Mouse (Mus musculus): Measurements from ENCODE around the gene Ispd.

Gene Ispd

DNA sequence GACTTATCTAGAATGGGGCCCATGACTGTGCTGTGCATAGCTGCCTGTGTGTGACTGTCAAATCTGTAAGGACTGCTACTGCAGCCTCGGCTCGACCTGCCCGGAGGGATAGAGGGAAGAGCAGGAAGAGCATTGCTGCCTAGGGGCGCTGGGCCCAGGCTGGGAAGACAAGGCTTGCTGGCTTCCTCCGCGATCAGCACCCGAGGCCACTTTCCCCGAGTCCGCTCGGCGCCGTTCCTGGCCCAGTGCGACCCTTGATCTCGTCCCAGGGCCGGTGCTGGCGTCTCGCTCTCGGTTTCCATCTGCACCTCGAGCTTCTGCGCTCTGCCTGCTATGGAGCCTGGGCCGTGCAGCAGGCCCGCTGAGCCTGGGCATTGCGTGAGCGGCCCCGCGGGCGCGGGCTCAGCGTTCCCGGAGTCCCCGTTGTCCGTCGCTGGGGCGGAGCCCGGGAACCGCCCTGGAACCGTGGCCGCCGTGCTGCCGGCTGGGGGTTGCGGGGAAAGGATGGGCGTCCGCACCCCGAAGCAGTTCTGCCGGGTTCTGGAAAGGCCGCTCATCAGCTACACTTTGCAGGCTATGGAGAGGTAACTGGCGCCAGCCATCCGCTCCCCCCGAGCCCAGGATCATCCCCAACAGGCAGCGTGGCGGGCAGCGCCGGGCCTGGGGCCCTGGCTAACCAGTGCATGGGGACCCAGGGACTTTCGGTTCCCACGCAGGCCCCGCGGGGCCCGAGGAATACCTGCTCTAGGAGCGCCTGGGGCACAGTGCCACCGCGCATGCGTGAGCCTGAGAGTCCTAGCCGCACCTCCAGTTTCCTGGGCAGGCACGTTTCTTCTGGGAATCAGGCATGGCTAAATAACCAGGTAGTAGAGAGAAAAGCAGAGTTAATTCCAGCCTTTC is at the start of gene Ispd, which contains the start of gene D630036H23Rik:
TSS of gene Ispd (plus strand) at position 10 of the 900 bp plus-strand sequence.
TSS of gene D630036H23Rik (minus strand) at position 741 of the 900 bp plus-strand sequence.
- DNase-seq (ENCODE audit: low spot score in 2 of 2), result peak; percentile 72 to 78

DNA sequence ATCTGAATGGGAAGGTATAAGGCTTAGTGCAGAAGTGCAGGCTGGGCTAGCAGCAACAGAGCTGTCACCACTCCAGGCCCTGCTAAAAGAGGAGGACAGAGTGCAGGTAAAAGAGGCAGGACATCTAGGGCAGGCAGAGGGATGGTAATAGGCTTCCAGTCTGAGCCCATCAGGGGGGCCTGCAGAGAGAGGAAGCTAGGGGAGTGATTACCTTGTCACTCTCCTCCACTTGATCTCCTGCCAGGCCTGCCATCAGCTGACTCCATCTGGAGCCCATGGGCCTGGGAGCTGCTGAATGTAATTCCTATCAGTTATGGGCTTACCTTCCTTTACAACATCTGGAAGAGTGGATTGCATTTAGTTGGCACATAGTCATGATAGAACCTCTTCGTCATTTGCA is 48.6 kb upstream of the Ispd start:
- DNase-seq (ENCODE audit: low spot score in 2 of 2), result no peak

DNA sequence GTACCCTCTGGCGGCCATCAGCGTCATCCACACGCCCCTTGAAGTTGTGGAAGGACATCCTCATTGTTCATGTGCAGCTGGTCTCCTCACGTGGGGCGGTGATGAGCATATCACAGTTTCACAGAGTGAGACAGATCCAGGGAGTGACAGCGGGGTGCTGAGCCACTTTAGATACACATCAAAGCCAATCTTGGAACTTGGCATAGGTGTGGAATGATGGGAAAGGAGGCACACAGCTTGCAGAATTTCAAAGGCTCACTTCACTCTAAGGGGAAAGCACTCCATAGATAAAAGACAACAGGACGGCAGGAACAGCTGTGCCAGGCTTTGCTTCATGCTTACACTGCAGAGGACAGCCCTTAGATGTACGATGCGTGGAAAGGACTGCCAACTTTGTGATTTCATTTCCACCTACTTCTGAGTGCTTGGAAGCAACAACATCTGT is 47.4 kb upstream of the Ispd start:
- no peak for DNase-seq (ENCODE audit: low spot score in 2 of 2)

GRCm38 (mm10) chr12:36344131-36344530 is 37.1 kb upstream of the Ispd start:
- DNase-seq (ENCODE audit: low spot score in 2 of 2), result no peak

DNA sequence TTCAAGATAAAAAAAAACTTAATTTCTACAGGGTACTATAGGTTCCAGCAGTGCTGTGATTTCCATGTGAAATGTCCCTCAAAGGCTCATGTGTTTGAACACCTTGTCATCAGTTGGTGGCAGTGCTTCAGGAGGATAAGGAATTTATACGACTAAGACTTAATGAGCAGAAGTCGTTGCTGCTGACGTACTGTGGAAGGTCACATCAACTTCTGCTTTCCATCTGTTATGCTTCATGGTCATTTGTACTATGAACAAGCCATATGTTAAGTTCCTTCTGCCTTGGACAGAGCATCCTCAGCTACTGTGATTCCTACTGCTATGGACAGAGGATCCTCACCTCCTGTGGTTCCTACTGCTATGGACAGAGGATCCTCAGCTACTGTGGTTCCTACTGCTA is 21.2 kb upstream of the Ispd start:
- DNase-seq (ENCODE audit: low spot score in 2 of 2), result no peak

DNA sequence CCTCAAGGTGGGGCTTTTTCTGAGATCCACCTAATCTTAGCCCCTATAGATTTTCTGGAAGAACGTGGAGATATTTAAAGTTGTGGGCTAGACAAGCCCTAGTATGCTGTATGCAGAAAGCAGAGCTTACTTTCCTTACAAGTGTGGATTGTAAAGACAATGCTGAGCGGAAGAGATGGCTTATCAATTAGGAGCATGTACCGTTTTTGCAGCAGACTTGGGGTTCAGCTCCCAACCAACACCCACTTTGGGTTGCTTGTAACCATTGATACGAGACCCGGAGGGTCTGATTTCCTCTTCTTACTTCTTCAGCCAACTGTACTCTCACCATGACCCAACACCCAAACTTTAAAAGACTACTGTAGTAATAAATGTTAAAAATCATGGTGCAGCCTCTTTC is 20.6 kb upstream of the Ispd start:
- DNase-seq (ENCODE audit: low spot score in 2 of 2), result no peak

DNA sequence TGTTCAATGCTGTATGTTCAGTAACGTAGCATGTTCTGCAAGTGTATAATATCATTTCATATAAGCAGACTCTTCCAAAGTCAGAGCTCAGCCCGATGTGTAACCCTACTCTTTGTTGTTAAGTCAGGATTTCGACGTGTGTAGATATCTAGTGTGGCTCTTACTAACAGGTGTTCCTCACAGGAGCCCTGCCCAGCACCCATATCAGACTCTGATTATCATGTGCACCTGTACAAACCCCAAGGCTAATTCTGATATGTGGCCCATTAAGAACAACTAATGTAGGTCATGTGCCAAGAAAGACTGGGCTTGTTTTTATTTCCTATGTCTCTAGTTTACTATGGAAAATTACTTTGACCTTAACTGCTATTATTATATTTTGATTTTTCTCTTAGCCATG is 17.2 kb upstream of the Ispd start:
- no peak for DNase-seq (ENCODE audit: low spot score in 2 of 2)

DNA sequence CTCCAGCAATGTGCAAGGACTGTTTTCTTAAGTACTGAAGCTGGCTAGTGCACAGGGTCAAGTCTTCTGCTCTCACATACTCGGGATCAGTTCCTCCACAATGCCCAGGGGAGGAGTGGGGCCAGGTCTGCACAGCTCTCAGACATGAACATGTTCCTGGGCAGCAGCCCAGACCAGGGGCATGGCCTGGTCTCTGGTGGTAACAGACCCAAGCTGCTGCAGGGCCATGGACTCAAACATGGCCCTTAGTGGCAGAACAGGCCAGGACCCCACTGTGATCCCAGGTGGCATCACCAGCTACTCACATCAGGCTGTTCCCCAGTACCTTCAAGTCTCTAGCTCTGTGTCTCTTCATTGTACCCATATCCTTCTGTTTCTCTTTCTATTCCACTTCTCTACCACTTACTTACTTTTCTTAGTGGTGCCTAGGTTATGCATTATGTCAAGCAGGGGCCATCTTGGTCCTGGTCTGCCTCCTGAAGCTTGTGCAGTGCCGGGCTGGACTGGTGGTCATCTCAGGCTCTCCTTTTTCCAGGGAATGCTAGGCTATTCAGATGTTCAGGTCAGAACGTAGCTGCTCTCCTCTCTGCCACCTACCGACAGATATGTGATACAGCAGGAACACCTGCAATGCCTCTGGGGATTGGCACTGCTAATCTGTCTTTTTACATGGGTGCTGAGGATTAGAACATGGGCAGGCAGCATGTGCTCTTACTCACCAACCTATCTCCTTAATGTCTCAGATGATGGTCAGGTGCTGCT is 7.8 kb upstream of the Ispd start:
- no peak for DNase-seq (ENCODE audit: low spot score in 2 of 2)

DNA sequence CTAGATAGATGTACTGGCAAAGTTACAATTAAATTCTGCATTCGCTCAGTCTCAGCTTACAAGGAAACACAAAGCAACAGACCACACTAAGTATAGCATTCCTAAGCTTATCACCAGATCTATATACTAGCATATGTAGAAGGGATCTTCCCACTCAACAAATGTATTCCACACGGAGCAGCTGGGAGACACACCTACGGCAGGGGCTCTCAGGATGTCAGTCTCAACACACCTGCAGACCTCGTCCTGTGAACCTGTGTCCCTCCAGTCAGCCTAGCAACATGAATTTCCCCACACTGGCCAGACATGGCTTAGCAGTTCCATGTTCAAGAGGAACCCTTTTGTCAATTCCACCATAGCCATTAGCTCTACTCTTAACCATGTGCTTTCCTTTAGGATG is 4.9 kb upstream of the Ispd start:
- peak; percentile 11 to 13 for DNase-seq (ENCODE audit: low spot score in 2 of 2)

- no peak for DNase-seq (ENCODE audit: low spot score in 2 of 2)
These were observed 996 bp upstream of the Ispd start for GRCm38 (mm10) chr12:36380254-36380653.

GRCm38 (mm10) chr12:36380806-36381205 is 444 bp upstream of the Ispd start:
- DNase-seq (ENCODE audit: low spot score in 2 of 2), result no peak

GRCm38 (mm10) chr12:36385386-36385785 is 4.1 kb downstream of the Ispd start:
- no peak for DNase-seq (ENCODE audit: low spot score in 2 of 2)

GRCm38 (mm10) chr12:36386991-36387390 is 5.7 kb downstream of the Ispd start:
- DNase-seq (ENCODE audit: low spot score in 2 of 2), result no peak

- DNase-seq (ENCODE audit: low spot score in 2 of 2), result no peak
These were observed 13.9 kb downstream of the Ispd start for GRCm38 (mm10) chr12:36395115-36395514.

- DNase-seq (ENCODE audit: low spot score in 2 of 2), result no peak
These were observed 42.4 kb downstream of the Ispd start for GRCm38 (mm10) chr12:36423677-36424076.

- DNase-seq (ENCODE audit: low spot score in 2 of 2), result no peak
These were observed 44.0 kb downstream of the Ispd start for GRCm38 (mm10) chr12:36425258-36425657.

DNA sequence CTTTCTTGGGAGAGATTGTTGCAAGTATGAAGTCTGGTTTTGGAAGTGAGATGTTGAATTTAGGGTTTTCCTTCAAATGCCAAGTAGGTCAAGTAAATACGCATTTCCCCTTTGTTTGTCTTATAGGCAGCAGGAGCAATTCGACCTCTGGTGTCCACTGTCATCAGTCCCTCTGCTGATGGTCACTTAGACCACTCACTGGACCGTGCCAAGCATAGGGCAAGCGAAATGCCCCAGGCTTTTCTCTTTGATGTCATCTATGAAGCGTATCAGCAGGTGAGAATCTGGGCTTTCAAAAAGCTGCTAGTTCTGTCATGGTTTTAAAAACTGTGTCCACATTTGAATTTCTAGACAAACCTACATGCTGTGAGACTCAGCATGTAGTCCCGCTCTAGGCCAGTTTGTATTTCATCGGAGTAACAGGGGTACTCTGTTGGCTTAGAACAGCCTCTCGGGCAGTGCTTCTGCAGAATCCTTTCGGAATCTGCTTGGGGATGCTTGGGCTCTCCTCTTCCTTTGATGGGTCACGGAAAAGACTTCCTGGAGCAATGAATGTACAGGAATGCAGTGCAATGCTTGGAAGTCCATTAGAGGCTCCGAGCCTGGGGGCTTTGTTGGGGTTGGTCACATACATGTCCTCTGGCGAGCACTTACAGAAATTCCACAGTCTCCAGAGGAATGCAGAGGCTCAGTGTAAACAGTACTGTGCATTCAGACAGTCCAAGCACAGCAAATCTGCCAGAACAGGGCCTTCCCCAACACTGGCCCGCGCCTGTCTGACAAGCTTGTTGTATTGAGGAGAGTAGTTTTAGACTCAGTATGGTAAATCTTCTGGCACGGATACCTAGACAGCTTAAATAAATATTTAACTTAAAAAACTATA is 45.2 kb downstream of the Ispd start:
- DNase-seq (ENCODE audit: low spot score in 2 of 2), result no peak

- DNase-seq (ENCODE audit: low spot score in 2 of 2), result no peak
These were observed 55.7 kb downstream of the Ispd start for GRCm38 (mm10) chr12:36436956-36437355.

DNA sequence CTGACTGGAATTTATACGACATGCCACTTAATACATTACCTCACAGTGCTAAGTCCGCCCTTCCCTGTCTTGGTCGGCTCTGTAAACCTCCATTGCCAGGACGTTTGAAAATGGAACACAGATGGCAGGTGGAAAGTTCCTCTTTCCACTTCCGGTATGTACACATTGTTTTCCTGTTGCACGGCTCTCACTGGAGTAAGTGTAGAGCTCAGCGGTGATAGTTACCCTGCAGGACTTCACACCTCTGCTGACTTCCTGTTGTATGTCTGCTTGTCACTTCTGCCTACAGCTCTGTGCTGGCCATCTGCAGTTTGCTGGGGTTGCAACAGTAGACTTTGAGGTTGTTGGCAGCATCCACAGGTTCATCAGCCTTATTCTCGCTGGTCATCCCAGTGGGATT is 58.1 kb downstream of the Ispd start:
- DNase-seq (ENCODE audit: low spot score in 2 of 2), result no peak

DNA sequence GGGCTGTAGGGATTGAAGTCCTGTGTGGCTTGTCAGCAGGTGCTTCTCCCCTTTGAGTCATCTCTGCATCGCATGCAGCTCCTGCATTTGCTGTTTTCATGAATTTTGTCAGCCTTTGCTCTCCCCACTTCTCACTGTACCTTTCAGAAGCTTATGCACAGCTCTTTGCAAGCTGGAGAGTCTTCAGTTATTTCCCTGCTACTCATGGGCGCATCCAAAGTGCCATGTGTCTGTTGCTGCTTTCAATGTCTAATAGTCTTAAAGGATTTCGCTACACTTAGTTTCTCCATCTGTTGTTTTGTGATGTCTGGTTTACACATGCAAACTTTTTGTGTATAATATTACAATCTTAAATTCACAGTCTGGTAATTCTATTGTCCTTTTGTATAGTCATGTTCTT is 74.8 kb downstream of the Ispd start:
- no peak for DNase-seq (ENCODE audit: low spot score in 2 of 2)

DNA sequence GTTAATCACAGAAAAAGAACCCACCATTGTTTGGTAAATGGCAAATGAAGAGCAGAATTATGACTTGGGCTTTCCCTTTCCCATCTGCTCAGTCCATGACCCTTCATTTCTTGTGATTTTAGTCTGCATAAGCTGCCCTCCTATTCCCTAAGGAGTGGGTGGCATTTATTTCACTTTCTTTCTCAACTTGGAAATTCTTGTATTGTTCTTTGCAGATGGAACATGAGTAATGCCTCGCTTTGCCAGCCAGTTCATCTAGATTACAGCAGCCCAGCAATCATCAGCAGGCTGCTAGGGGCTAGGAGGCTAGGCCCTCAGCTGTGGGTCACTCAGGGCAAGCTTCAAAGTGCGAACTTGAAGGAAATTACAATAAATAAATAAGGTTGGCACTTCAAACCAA is 76.5 kb downstream of the Ispd start:
- no peak for DNase-seq (ENCODE audit: low spot score in 2 of 2)
